Comparison of ENCODE assay signal across 16 mouse cellular contexts in genomic region chr3:152149449-152149848, GRCm38 (mm10). TPM values are rescaled to one million over a fixed set of nuclear protein-coding genes. Genes with fewer than 3 reads are reported as not detected.
DNase-seq lines count a peak whose midpoint lies in the region; ATAC-seq and TF ChIP-seq lines count a peak whose summit lies in the region.
"Had no signal": no experiment of that assay in that cellular context is flagged by ENCODE, and none has a peak within 500 bp of the region (broad histone marks: within the 10 kb centered on the region; RNA-seq: fewer than 3 reads in every experiment).

No protein-coding gene starts in this region.

- no peaks in the 10 kb centered on the region for H3K36me3 ChIP-seq in kidney, postnatal 0 days (ENCODE audit: insufficient read depth, low read length)
- H3K36me3 ChIP-seq in liver, embryonic 12.5 days = no peaks in the 10 kb centered on the region
- H3K36me3 ChIP-seq in stomach, embryonic 15.5 days = no peaks in the 10 kb centered on the region
- H3K36me3 ChIP-seq: embryonic facial prominence, embryonic 13.5 days; limb, embryonic 10.5 days; midbrain, embryonic 10.5 days had no signal

- no peaks in the 10 kb centered on the region for H3K27me3 ChIP-seq in kidney, postnatal 0 days (ENCODE audit: insufficient read depth, low read length)
- H3K27me3 ChIP-seq in liver, embryonic 12.5 days (replicated peaks) = peaks cover 5% of the 10 kb centered on the region; the same call in 1 of the 2 replicates
- no peaks in the 10 kb centered on the region for H3K27me3 ChIP-seq in stomach, embryonic 15.5 days (replicated peaks)
- H3K27me3 ChIP-seq: embryonic facial prominence, embryonic 13.5 days had no signal

- H3K4me3 ChIP-seq in kidney, postnatal 0 days (replicated peaks; ENCODE audit: low read depth, low read length) = no peak overlapping the region
- no peak overlapping the region for H3K4me3 ChIP-seq in liver, embryonic 12.5 days
- no peak overlapping the region for H3K4me3 ChIP-seq in stomach, embryonic 15.5 days (replicated peaks)
- H3K4me3 ChIP-seq: embryonic facial prominence, embryonic 13.5 days; layer of hippocampus, adult 2 months; limb, embryonic 10.5 days; midbrain, embryonic 10.5 days had no signal

- no peak overlapping the region for H3K4me2 ChIP-seq in kidney, postnatal 0 days (ENCODE audit: low read length)
- H3K4me2 ChIP-seq in liver, embryonic 12.5 days = no peak overlapping the region; the same call in 1 of the 2 replicates
- H3K4me2 ChIP-seq in stomach, embryonic 15.5 days = no peak overlapping the region
- H3K4me2 ChIP-seq: embryonic facial prominence, embryonic 13.5 days had no signal

- H3K9ac ChIP-seq in kidney, postnatal 0 days (ENCODE audit: low read depth, low read length) = no peak overlapping the region
- H3K9ac ChIP-seq in liver, embryonic 12.5 days = no peak overlapping the region
- no peak overlapping the region for H3K9ac ChIP-seq in stomach, embryonic 15.5 days
- H3K9ac ChIP-seq: embryonic facial prominence, embryonic 13.5 days; forebrain, postnatal 0 days had no signal

- WGBS in kidney, postnatal 0 days = 61% methylated on average over 7 of the region's 7 CpGs
- WGBS in liver, embryonic 12.5 days (ENCODE audit: insufficient replicate concordance) = 40% methylated on average over 7 of the region's 7 CpGs
- WGBS in stomach, embryonic 15.5 days = 55% methylated on average over 7 of the region's 7 CpGs

- no peak for TF ChIP-seq CTCF in kidney, postnatal 0 days (IDR thresholded peaks at IDR 0.05; ENCODE audit: low read depth)

- DNase-seq in gastrocnemius, adult 18-20 months (ENCODE audit: low spot score) = peak; percentile 37
- DNase-seq in gastrocnemius, postnatal 25 days = no peak
- DNase-seq in kidney, postnatal 0 days (ENCODE audit: low spot score) = no peak
- DNase-seq in kidney, adult 18-20 months = no peak
- DNase-seq in cerebellum, postnatal 25 days = no peak
- no peak for DNase-seq in thymus, postnatal 14 days
- DNase-seq: adrenal gland, postnatal 10 days; cerebellum, adult 18-20 months; forebrain, postnatal 0 days; right cerebral cortex, postnatal 25 days had no signal

- H3K4me1 ChIP-seq in kidney, postnatal 0 days (replicated peaks; ENCODE audit: insufficient read depth, low read length) = peaks cover 25% of the 10 kb centered on the region; the same call in 1 of the 2 replicates
- H3K4me1 ChIP-seq in liver, embryonic 12.5 days = peaks cover 75% of the 10 kb centered on the region
- H3K4me1 ChIP-seq in stomach, embryonic 15.5 days = peaks cover 7% of the 10 kb centered on the region; the same call in 1 of the 2 replicates

- no peaks in the 10 kb centered on the region for H3K9me3 ChIP-seq in kidney, postnatal 0 days (replicated peaks; ENCODE audit: low read length)
- H3K9me3 ChIP-seq in liver, embryonic 12.5 days (replicated peaks) = no peaks in the 10 kb centered on the region
- H3K9me3 ChIP-seq in stomach, embryonic 15.5 days = no peaks in the 10 kb centered on the region
- H3K9me3 ChIP-seq: embryonic facial prominence, embryonic 13.5 days; limb, embryonic 10.5 days; midbrain, embryonic 10.5 days had no signal

- peak overlapping the region; percentile 80 for H3K27ac ChIP-seq in kidney, postnatal 0 days
- peak overlapping the region; percentile 36; the same call in 1 of the 2 replicates for H3K27ac ChIP-seq in liver, embryonic 12.5 days
- 0 out of 2 replicates have a peak overlapping the region, but pooled peaks have one; percentile 4 for H3K27ac ChIP-seq in stomach, embryonic 15.5 days
- H3K27ac ChIP-seq: embryonic facial prominence, embryonic 13.5 days; layer of hippocampus, adult 2 months; limb, embryonic 10.5 days; midbrain, embryonic 10.5 days had no signal

- ATAC-seq in kidney, postnatal 0 days (replicated peaks; ENCODE audit: low FRiP score, low read depth) = no peak
- no peak for ATAC-seq in liver, embryonic 12.5 days
- no peak for ATAC-seq in stomach, embryonic 15.5 days (ENCODE audit: insufficient read depth, low FRiP score, low read depth)
- ATAC-seq: forebrain, postnatal 0 days had no signal

RNA-seq across cellular contexts. Expression of gene Gipc2, which starts 16.6 kb away (rescaled TPM):
- total RNA-seq in gastrocnemius, adult 18-20 months (2021) = under 1 TPM in 1 of 2 experiments, not detected in 1; 0.55 TPM
- under 1 TPM; 0.24 to 0.59 TPM for total RNA-seq in gastrocnemius, postnatal 25 days (2021)
- 74.1 and 84.5 TPM in 2 replicates for polyA plus RNA-seq in kidney, postnatal 0 days (2015; fragmentation: Nextera tagmentation; extraction: Ambion mirVana)
- 11.3 and 12.3 TPM in 2 replicates for polyA plus RNA-seq in liver, embryonic 12.5 days (2016; fragmentation: Nextera tagmentation; extraction: Ambion mirVana)
- 57.5 and 78.6 TPM in 2 replicates for polyA plus RNA-seq in stomach, embryonic 15.5 days (2015; fragmentation: Nextera tagmentation; extraction: Ambion mirVana)

Comparison
In these comparisons a context has a peak if more than half of its experiments do, and no peak if none do; other contexts are left out.
1. H3K27ac ChIP-seq: peak in every context shown above with its lines; median percentile 80 in kidney, postnatal 0 days; 36 in liver, embryonic 12.5 days; 4 in stomach, embryonic 15.5 days.